Mouse (Mus musculus) spleen, adult 2 months (tissue): ENCODE measurements around the gene Abcd3. TPM values are rescaled to one million over a fixed set of nuclear protein-coding genes. Genes with fewer than 3 reads are reported as not detected.
"Not testable (repeated sequence)": the region's sequence is repeated elsewhere in the genome, so short reads cannot be mapped to it uniquely, and the experiment has no call there.

Experiments used
- DNase-seq, 2 experiments: peaks; one replicate each; pipeline versions ENCODE4 v3.0.0 to v3.0.0-alpha.2; 2012 to 2021; ENCODE audit warnings: low spot score in 2 of 2, low read depth in 1 of 2
- H3K27ac ChIP-seq: fragments of 200-500 bp; 2 replicates; pipeline ENCODE4 v1.5.1; 2012; ENCODE audit warnings: low read length, inconsistent platforms; ENCODE audit not compliant: insufficient read depth
- H3K27me3 ChIP-seq: fragments of 200-500 bp; 2 replicates; pipeline ENCODE4 v1.6.1; 2012; ENCODE audit warnings: mild to moderate bottlenecking, moderate library complexity, low read length, inconsistent platforms; ENCODE audit not compliant: control insufficient read depth, insufficient read depth
- H3K36me3 ChIP-seq: fragments of 200-500 bp; 2 replicates; pipeline ENCODE4 v1.6.1; 2012; ENCODE audit warnings: mild to moderate bottlenecking, low read length, inconsistent platforms; ENCODE audit not compliant: control insufficient read depth, insufficient read depth
- H3K4me1 ChIP-seq: fragments of 200-500 bp; 2 replicates; pipeline ENCODE4 v1.6.1; 2011; ENCODE audit warnings: inconsistent platforms; ENCODE audit not compliant: control insufficient read depth, insufficient read depth, insufficient read length
- H3K4me3 ChIP-seq: fragments of 200-500 bp; 2 replicates; pipeline ENCODE4 v1.5.1; 2011; ENCODE audit warnings: mild to moderate bottlenecking, inconsistent platforms; ENCODE audit not compliant: insufficient read depth, insufficient read length; ENCODE audit errors: extremely low read depth
- CTCF ChIP-seq: fragments of 200-500 bp; IDR thresholded peaks from 2 replicates; pipeline ENCODE4 v1.5.1; 2011; ENCODE audit warnings: mild to moderate bottlenecking, inconsistent platforms; ENCODE audit not compliant: insufficient read depth, insufficient read length, insufficient replicate concordance; ENCODE audit errors: extremely low read depth
- POLR2A ChIP-seq: fragments of 200-500 bp; IDR thresholded peaks from 2 replicates; pipeline ENCODE4 v1.6.1; 2011; ENCODE audit warnings: low read depth, low read length, inconsistent platforms
- WGBS: fragments of 180-500 bp; shearing (Covaris S2); methylation state at CpG from one replicate; pipeline ENCODE4 v1.1.7; 2018; 5-methylcytosine and 5-hydroxymethylcytosine counted together
- polyA plus RNA-seq: library from polyadenylated mRNA; depleted of rRNA; stranded (reverse); fragments of >200 nt; gene quantifications from 2 replicates; pipeline ENCODE4 v1.2.3, GENCODE M21; 2012

Gene Abcd3
- polyA plus RNA-seq, 1 experiment, result 1.7 TPM

DNA sequence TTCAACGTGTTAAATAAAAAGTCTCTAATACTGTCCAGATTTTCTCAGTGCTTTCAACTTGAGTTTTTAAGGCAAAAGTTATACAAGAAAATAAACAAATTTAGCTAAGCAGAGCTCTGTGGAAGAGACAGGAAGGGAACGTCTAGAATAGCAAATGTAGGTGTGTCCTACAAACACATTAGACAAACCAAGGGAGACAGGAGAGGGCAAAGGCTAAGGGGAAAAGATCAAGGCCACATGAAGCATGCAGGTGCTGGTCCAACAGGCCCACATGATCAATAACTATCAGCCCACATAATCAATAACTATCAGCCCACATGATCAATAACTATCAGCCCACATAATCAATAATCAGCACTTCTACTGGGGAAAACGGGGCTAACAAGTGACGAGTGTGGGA lies 22.9 kb downstream of the Abcd3 start:
- WGBS, result 89% methylated on average over 4 of the region's 4 CpGs
- Histone ChIP-seq H3K36me3 (peaks cover 2% of the 10 kb centered on the region; the same call in 1 of the 2 replicates), H3K27ac (no peak overlapping the region), H3K4me3 (no peak overlapping the region), H3K27me3 (no peaks in the 10 kb centered on the region), H3K4me1 (no peaks in the 10 kb centered on the region)
- TF ChIP-seq POLR2A (no peak), CTCF (no peak)
- DNase-seq, result no peak

DNA sequence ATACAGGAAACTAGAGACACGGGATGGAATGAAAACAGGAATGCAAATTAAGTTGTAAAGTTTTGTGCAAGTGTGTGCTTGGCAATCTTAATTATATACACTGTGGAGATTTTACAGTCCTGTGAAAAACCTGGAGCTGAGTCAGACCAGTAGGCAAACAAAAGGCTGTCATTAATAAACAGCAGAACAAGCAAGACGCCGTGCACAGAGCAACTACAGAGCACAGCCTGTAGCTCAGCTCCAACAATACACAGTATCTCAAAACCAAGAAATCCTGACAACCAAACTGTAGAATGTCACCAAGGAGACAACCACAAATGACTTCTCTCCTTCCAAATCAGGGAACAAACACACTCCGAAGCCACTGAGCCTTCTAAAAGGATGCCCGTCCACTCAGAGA lies 24.7 kb downstream of the Abcd3 start:
- H3K36me3 ChIP-seq, result peaks cover 2% of the 10 kb centered on the region; the same call in 1 of the 2 replicates
- DNase-seq, result no peak
- no peak overlapping the region for H3K4me3 ChIP-seq
- WGBS, result 94% methylated on average over 5 of the region's 5 CpGs
- no peaks in the 10 kb centered on the region for H3K4me1 ChIP-seq
- TF ChIP-seq CTCF, result no peak
- no peak for TF ChIP-seq POLR2A
- H3K27ac ChIP-seq, result no peak overlapping the region
- no peaks in the 10 kb centered on the region for H3K27me3 ChIP-seq

DNA sequence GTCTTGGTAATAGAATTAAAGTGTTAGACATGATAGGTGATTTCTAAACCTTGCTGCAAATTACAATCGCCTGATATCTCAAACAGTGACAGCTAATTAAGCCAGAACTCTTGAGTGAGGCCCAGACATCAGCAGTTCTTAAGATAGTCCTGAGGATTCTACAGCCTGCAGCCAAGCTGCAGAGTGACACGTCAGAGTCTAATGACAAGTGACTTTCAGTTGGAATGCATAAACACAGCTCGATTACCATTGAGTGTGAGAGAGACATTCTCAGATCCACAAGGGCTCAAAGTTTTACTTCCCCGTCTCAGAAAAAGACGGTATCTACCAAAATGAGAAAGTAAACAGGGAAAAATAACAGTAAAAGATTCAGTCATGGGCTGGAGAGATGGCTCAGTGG lies 25.3 kb downstream of the Abcd3 start:
- H3K4me3 ChIP-seq, result no peak overlapping the region
- H3K4me1 ChIP-seq, result no peaks in the 10 kb centered on the region
- TF ChIP-seq CTCF (no peak), POLR2A (no peak)
- DNase-seq, result no peak
- 82% methylated on average over 5 of the region's 5 CpGs for WGBS
- H3K36me3 ChIP-seq, result peaks cover 2% of the 10 kb centered on the region; the same call in 1 of the 2 replicates
- H3K27me3 ChIP-seq, result no peaks in the 10 kb centered on the region
- H3K27ac ChIP-seq, result no peak overlapping the region

DNA sequence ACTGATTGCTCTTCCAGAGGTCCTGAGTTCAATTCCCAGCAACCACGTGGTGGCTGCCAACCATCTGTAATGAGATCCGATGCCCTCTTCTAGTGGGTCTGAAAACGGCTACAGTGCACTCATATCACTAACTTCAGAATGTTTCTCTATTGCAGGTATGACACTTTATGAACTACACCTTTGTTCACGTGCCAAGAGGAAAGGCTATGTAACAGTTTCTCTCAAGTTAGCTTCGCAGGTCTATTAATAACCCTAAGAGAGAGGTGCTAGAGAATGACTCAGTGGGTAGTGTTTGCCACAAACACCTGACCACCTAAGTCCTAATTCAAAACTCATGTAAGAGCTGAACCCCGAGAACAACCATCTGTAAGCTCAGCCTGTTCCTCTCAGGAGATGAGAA lies 32.1 kb downstream of the Abcd3 start:
- no peaks in the 10 kb centered on the region for H3K27me3 ChIP-seq
- DNase-seq, result no peak
- no peak overlapping the region for H3K27ac ChIP-seq
- TF ChIP-seq POLR2A, result no peak
- TF ChIP-seq CTCF, result no peak
- WGBS, result 92% methylated on average over 6 of the region's 6 CpGs
- no peaks in the 10 kb centered on the region for H3K4me1 ChIP-seq
- H3K36me3 ChIP-seq, result no peaks in the 10 kb centered on the region
- H3K4me3 ChIP-seq, result no peak overlapping the region

DNA sequence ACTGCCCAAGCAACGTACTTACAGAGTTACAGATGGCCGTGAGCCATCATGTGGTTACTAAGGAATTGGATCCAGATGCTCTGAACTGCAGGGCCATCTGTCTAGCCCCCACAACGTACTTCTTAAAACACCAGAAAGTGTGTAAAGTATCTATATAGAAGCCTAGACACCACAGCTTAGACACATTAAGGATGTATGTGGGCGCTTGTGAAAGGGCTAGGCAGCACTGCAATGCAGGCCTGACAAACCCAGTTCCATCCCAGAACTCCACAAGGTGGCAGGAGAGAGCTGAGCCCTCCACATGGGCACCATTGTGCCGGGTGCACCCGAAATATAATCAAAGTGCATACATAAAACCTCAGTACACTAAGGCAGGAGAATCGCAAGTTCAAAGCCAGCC lies 37.2 kb downstream of the Abcd3 start:
- H3K4me1 ChIP-seq, result no peaks in the 10 kb centered on the region
- H3K4me3 ChIP-seq, result no peak overlapping the region
- TF ChIP-seq POLR2A (no peak), CTCF (peak; percentile 49; the same call in 1 of the 2 replicates)
- no peaks in the 10 kb centered on the region for H3K27me3 ChIP-seq
- 65% methylated on average over 7 of the region's 7 CpGs for WGBS
- H3K27ac ChIP-seq, result no peak overlapping the region
- peak in 1 of 2 experiments; percentile 23 for DNase-seq
- 0 out of 2 replicates have a peak, but pooled peaks cover 1% of the 10 kb centered on the region for H3K36me3 ChIP-seq

DNA sequence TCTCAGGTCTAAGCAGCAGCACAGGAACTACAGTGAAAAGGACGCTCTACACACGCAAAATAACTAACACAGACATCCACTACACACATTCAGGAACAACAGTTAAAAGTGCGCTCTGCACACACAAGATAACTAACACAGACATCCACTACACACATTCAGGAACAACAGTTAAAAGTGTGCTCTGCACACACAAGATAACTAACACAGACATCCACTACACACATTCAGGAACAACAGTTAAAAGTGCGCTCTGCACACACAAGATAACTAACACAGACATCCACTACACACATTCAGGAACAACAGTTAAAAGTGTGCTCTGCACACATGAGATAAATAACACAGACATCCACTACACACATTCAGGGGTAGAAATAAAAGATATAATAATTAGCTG lies 41.8 kb downstream of the Abcd3 start:
- H3K27ac ChIP-seq, H3K4me1 ChIP-seq, H3K27me3 ChIP-seq, H3K4me3 ChIP-seq, DNase-seq, H3K36me3 ChIP-seq: not testable (repeated sequence)
- WGBS, result 89% methylated on average over 4 of the region's 4 CpGs

DNA sequence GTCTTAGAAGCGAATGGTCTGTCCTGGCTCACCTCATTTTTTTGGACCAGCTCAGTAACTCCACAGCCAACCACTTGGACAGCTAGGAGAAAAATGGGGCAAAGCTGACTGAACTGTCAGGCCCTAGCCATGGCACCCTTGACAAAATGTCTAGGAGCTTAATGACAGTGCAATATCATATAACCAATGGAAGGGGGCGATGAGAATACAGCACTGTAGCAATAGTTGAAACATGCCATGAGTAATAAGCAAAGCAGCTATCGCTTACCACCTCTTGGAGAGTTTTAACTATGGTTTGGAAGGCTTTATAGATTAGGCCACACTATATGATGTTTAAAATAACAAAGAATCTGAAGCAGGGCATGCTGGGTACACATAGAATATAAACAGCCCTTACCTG lies 46.3 kb downstream of the Abcd3 start:
- Histone ChIP-seq H3K27ac (no peak overlapping the region), H3K36me3 (peaks cover 16% of the 10 kb centered on the region), H3K4me3 (no peak overlapping the region), H3K4me1 (no peaks in the 10 kb centered on the region), H3K27me3 (no peaks in the 10 kb centered on the region)
- 98% methylated on average over 3 of the region's 3 CpGs for WGBS
- TF ChIP-seq POLR2A (no peak), CTCF (no peak)
- no peak for DNase-seq
